Mouse (Mus musculus) hindbrain, embryonic 15.5 days (tissue): ENCODE data around the gene Galnt10. TPM values are rescaled to one million over a fixed set of nuclear protein-coding genes. Genes with fewer than 3 reads are reported as not detected.

Experiments
- ATAC-seq: fragments of 200-750 bp; cut with Nextera tagmentation; 2 replicates; pipeline ENCODE4 v1.8.0; 2017; ENCODE audit warnings: low read depth, moderate number of reproducible peaks, moderate TSS enrichment; ENCODE audit not compliant: low FRiP score
- H3K27ac ChIP-seq: fragments of 300-500 bp; sonication (generic); replicated peaks from 2 replicates; pipeline ENCODE4 v1.5.1; 2015; ENCODE audit warnings: mild to moderate bottlenecking, inconsistent platforms
- H3K27me3 ChIP-seq: fragments of 300-500 bp; sonication (generic); 2 replicates; pipeline ENCODE4 v1.6.1; 2015; ENCODE audit warnings: control low read depth, inconsistent platforms
- H3K36me3 ChIP-seq: fragments of 300-500 bp; sonication (generic); 2 replicates; pipeline ENCODE4 v1.6.1; 2015; ENCODE audit warnings: control low read depth, inconsistent platforms
- H3K4me1 ChIP-seq: fragments of 300-500 bp; sonication (generic); replicated peaks from 2 replicates; pipeline ENCODE4 v1.6.1; 2015; ENCODE audit warnings: control low read depth, inconsistent platforms
- H3K4me2 ChIP-seq: fragments of 300-500 bp; sonication (generic); 2 replicates; pipeline ENCODE4 v1.6.1; 2015; ENCODE audit warnings: moderate library complexity, mild to moderate bottlenecking, inconsistent platforms
- H3K4me3 ChIP-seq: fragments of 300-500 bp; sonication (generic); 2 replicates; pipeline ENCODE4 v1.5.1; 2015; ENCODE audit warnings: mild to moderate bottlenecking, inconsistent platforms
- H3K9ac ChIP-seq: fragments of 300-500 bp; sonication (generic); 2 replicates; pipeline ENCODE4 v1.6.1; 2015; ENCODE audit warnings: inconsistent platforms
- H3K9me3 ChIP-seq: fragments of 300-500 bp; sonication (generic); 2 replicates; pipeline ENCODE4 v1.6.1; 2016; ENCODE audit warnings: control low read depth, inconsistent platforms
- WGBS: fragments of 180-500 bp; shearing (Covaris S2); methylation state at CpG from one replicate; pipeline ENCODE4 v1.1.7; 2015; 5-methylcytosine and 5-hydroxymethylcytosine counted together
- polyA plus RNA-seq: library from polyadenylated mRNA; unstranded; fragments of >200 nt; fragmentation: Nextera tagmentation; extraction: Ambion mirVana; gene quantifications from 2 replicates; pipeline ENCODE4 v1.2.1, GENCODE M21; 2015

Gene Galnt10
- polyA plus RNA-seq, 1 experiment from 2014 or later: 14.6 TPM

- Histone ChIP-seq H3K4me2 (no peak overlapping the region), H3K36me3 (no peaks in the 10 kb centered on the region), H3K4me1 (peaks cover 14% of the 10 kb centered on the region), H3K27me3 (0 out of 2 replicates have a peak, but pooled peaks cover 3% of the 10 kb centered on the region), H3K27ac (no peak overlapping the region), H3K9ac (no peak overlapping the region), H3K4me3 (no peak overlapping the region), H3K9me3 (no peaks in the 10 kb centered on the region)
- ATAC-seq: no peak
- 34% methylated on average over 15 of the region's 15 CpGs for WGBS
Observed at GRCm38 (mm10) chr11:57617526-57618264, 27.5 kb upstream of the Galnt10 start.

- H3K27ac ChIP-seq: no peak overlapping the region
- 78% methylated on average over 3 of the region's 3 CpGs for WGBS
- no peak overlapping the region for H3K4me3 ChIP-seq
- H3K27me3 ChIP-seq: 0 out of 2 replicates have a peak, but pooled peaks cover 7% of the 10 kb centered on the region
- H3K9me3 ChIP-seq: no peaks in the 10 kb centered on the region
- H3K9ac ChIP-seq: no peak overlapping the region
- ATAC-seq: no peak
- H3K4me1 ChIP-seq: peaks cover 17% of the 10 kb centered on the region
- H3K36me3 ChIP-seq: no peaks in the 10 kb centered on the region
- no peak overlapping the region for H3K4me2 ChIP-seq
Observed at GRCm38 (mm10) chr11:57621472-57621871, 23.8 kb upstream of the Galnt10 start.

GRCm38 (mm10) chr11:57621876-57622275 lies 23.4 kb upstream of the Galnt10 start:
- Histone ChIP-seq H3K27ac (no peak overlapping the region), H3K9me3 (no peaks in the 10 kb centered on the region), H3K27me3 (0 out of 2 replicates have a peak, but pooled peaks cover 7% of the 10 kb centered on the region), H3K9ac (no peak overlapping the region), H3K4me2 (no peak overlapping the region), H3K4me1 (peaks cover 17% of the 10 kb centered on the region), H3K4me3 (no peak overlapping the region), H3K36me3 (no peaks in the 10 kb centered on the region)
- no peak for ATAC-seq

GRCm38 (mm10) chr11:57624490-57624893 lies 20.8 kb upstream of the Galnt10 start:
- WGBS: 37% methylated on average over 5 of the region's 5 CpGs
- ATAC-seq: peak; percentile 87
- Histone ChIP-seq H3K27me3 (0 out of 2 replicates have a peak, but pooled peaks cover 7% of the 10 kb centered on the region), H3K9me3 (no peaks in the 10 kb centered on the region), H3K4me3 (no peak overlapping the region), H3K4me2 (no peak overlapping the region), H3K9ac (no peak overlapping the region), H3K4me1 (peaks cover 10% of the 10 kb centered on the region; the same call in 1 of the 2 replicates), H3K27ac (no peak overlapping the region; the same call in 1 of the 2 replicates), H3K36me3 (no peaks in the 10 kb centered on the region)

- Histone ChIP-seq H3K9ac (no peak overlapping the region), H3K27me3 (0 out of 2 replicates have a peak, but pooled peaks cover 7% of the 10 kb centered on the region), H3K4me1 (peaks cover 10% of the 10 kb centered on the region; the same call in 1 of the 2 replicates), H3K36me3 (no peaks in the 10 kb centered on the region), H3K4me3 (no peak overlapping the region), H3K9me3 (no peaks in the 10 kb centered on the region), H3K4me2 (no peak overlapping the region), H3K27ac (no peak overlapping the region)
- ATAC-seq: no peak
Observed at GRCm38 (mm10) chr11:57625465-57625864, 19.8 kb upstream of the Galnt10 start.

- H3K27ac ChIP-seq: no peak overlapping the region
- peaks cover 10% of the 10 kb centered on the region; the same call in 1 of the 2 replicates for H3K4me1 ChIP-seq
- H3K36me3 ChIP-seq: no peaks in the 10 kb centered on the region
- no peak overlapping the region for H3K9ac ChIP-seq
- 0 out of 2 replicates have a peak, but pooled peaks cover 4% of the 10 kb centered on the region for H3K27me3 ChIP-seq
- WGBS: 51% methylated on average over 9 of the region's 9 CpGs
- H3K4me3 ChIP-seq: no peak overlapping the region
- no peak for ATAC-seq
- H3K9me3 ChIP-seq: no peaks in the 10 kb centered on the region
- H3K4me2 ChIP-seq: no peak overlapping the region
Observed at GRCm38 (mm10) chr11:57627086-57627735, 18.0 kb upstream of the Galnt10 start.

GRCm38 (mm10) chr11:57631805-57632485 lies 13.3 kb upstream of the Galnt10 start:
- Histone ChIP-seq H3K4me3 (no peak overlapping the region), H3K4me1 (no peaks in the 10 kb centered on the region), H3K4me2 (no peak overlapping the region), H3K9me3 (no peaks in the 10 kb centered on the region), H3K27ac (no peak overlapping the region), H3K27me3 (0 out of 2 replicates have a peak, but pooled peaks cover 3% of the 10 kb centered on the region), H3K36me3 (no peaks in the 10 kb centered on the region), H3K9ac (no peak overlapping the region)
- WGBS: 81% methylated on average over 7 of the region's 7 CpGs
- no peak for ATAC-seq

GRCm38 (mm10) chr11:57633006-57633405 lies 12.2 kb upstream of the Galnt10 start:
- 92% methylated on average over 2 of the region's 2 CpGs for WGBS
- Histone ChIP-seq H3K27ac (no peak overlapping the region), H3K9me3 (no peaks in the 10 kb centered on the region), H3K36me3 (no peaks in the 10 kb centered on the region), H3K4me2 (no peak overlapping the region), H3K9ac (no peak overlapping the region), H3K27me3 (0 out of 2 replicates have a peak, but pooled peaks cover 3% of the 10 kb centered on the region), H3K4me3 (no peak overlapping the region), H3K4me1 (no peaks in the 10 kb centered on the region)
- no peak for ATAC-seq

- 0 out of 2 replicates have a peak, but pooled peaks cover 3% of the 10 kb centered on the region for H3K27me3 ChIP-seq
- no peaks in the 10 kb centered on the region for H3K36me3 ChIP-seq
- H3K4me1 ChIP-seq: no peaks in the 10 kb centered on the region
- H3K9ac ChIP-seq: no peak overlapping the region
- H3K4me3 ChIP-seq: no peak overlapping the region
- no peak overlapping the region for H3K4me2 ChIP-seq
- no peaks in the 10 kb centered on the region for H3K9me3 ChIP-seq
- no peak for ATAC-seq
- WGBS: 70% methylated on average over 6 of the region's 6 CpGs
- H3K27ac ChIP-seq: no peak overlapping the region
Observed at GRCm38 (mm10) chr11:57633975-57634585, 11.2 kb upstream of the Galnt10 start.

GRCm38 (mm10) chr11:57635148-57635547 lies 10.1 kb upstream of the Galnt10 start:
- Histone ChIP-seq H3K4me1 (no peaks in the 10 kb centered on the region), H3K27me3 (0 out of 2 replicates have a peak, but pooled peaks cover 3% of the 10 kb centered on the region), H3K36me3 (no peaks in the 10 kb centered on the region), H3K27ac (no peak overlapping the region), H3K4me3 (no peak overlapping the region), H3K9ac (no peak overlapping the region), H3K4me2 (no peak overlapping the region), H3K9me3 (no peaks in the 10 kb centered on the region)
- no peak for ATAC-seq
- 39% methylated on average over 9 of the region's 9 CpGs for WGBS

- Histone ChIP-seq H3K27ac (no peak overlapping the region), H3K4me2 (peak overlapping the region; percentile 99), H3K9me3 (no peaks in the 10 kb centered on the region), H3K4me1 (peaks cover 31% of the 10 kb centered on the region), H3K36me3 (no peaks in the 10 kb centered on the region), H3K9ac (no peak overlapping the region), H3K27me3 (no peaks in the 10 kb centered on the region), H3K4me3 (no peak overlapping the region)
- WGBS: 74% methylated on average over 2 of the region's 2 CpGs
- no peak for ATAC-seq
Observed at GRCm38 (mm10) chr11:57643691-57644090, 1.6 kb upstream of the Galnt10 start.
